Mouse (Mus musculus) embryonic facial prominence, embryonic 11.5 days (tissue): ENCODE data around the gene Wdr72. TPM values are rescaled to one million over a fixed set of nuclear protein-coding genes. Genes with fewer than 3 reads are reported as not detected.

Experiments
- ATAC-seq: fragments of 200-750 bp; cut with Nextera tagmentation; replicated peaks from 2 replicates; pipeline ENCODE4 v1.8.0; 2017; ENCODE audit warnings: low read depth; ENCODE audit not compliant: insufficient number of reproducible peaks, low FRiP score, low TSS enrichment
- DNase-seq: peaks from one replicate; pipeline ENCODE4 v3.0.0-alpha.2; 2015; ENCODE audit warnings: low spot score
- H3K27ac ChIP-seq: fragments of 300-500 bp; sonication (generic); replicated peaks from 2 replicates; pipeline ENCODE4 v1.5.1; 2014; ENCODE audit warnings: mild to moderate bottlenecking, low read depth, low read length, control low read depth
- H3K27me3 ChIP-seq: fragments of 300-500 bp; sonication (generic); 2 replicates; pipeline ENCODE4 v1.6.1; 2014; ENCODE audit warnings: mild to moderate bottlenecking, low read length, moderate library complexity, mixed read lengths; ENCODE audit not compliant: control insufficient read depth, insufficient read depth
- H3K36me3 ChIP-seq: fragments of 300-500 bp; sonication (generic); replicated peaks from 2 replicates; pipeline ENCODE4 v1.6.1; 2014; ENCODE audit warnings: low read depth, mild to moderate bottlenecking, low read length, moderate library complexity, mixed read lengths; ENCODE audit not compliant: control insufficient read depth, insufficient read depth
- H3K4me1 ChIP-seq: fragments of 300-500 bp; sonication (generic); 2 replicates; pipeline ENCODE4 v1.6.1; 2014; ENCODE audit warnings: low read length, mixed read lengths; ENCODE audit not compliant: control insufficient read depth, insufficient read depth
- H3K4me2 ChIP-seq: fragments of 300-500 bp; sonication (generic); 2 replicates; pipeline ENCODE4 v1.6.1; 2014; ENCODE audit warnings: low read depth, mild to moderate bottlenecking, control low read depth, low read length, moderate library complexity
- H3K4me3 ChIP-seq: fragments of 300-500 bp; sonication (generic); 2 replicates; pipeline ENCODE4 v1.5.1; 2014; ENCODE audit warnings: low read depth, low read length, control low read depth
- H3K9ac ChIP-seq: fragments of 300-500 bp; sonication (generic); replicated peaks from 2 replicates; pipeline ENCODE4 v1.6.1; 2014; ENCODE audit warnings: mild to moderate bottlenecking, control low read depth, low read length
- H3K9me3 ChIP-seq: fragments of 300-500 bp; sonication (generic); replicated peaks from 2 replicates; pipeline ENCODE4 v1.6.1; 2016; ENCODE audit warnings: mild to moderate bottlenecking, low read length, inconsistent platforms, mixed read lengths; ENCODE audit not compliant: control insufficient read depth
- WGBS: fragments of 180-500 bp; shearing (Covaris S2); extraction: QIAGEN DNeasy Blood & Tissue Kit; methylation state at CpG from one replicate; pipeline ENCODE4 v1.1.7; 2014; 5-methylcytosine and 5-hydroxymethylcytosine counted together
- polyA plus RNA-seq: library from polyadenylated mRNA; unstranded; fragments of >200 nt; fragmentation: Nextera tagmentation; extraction: Ambion mirVana; gene quantifications from 2 replicates; pipeline ENCODE4 v1.2.1, GENCODE M21; 2014

Wdr72 gene
- 0.11 and 0.13 TPM in 2 replicates for polyA plus RNA-seq

DNA sequence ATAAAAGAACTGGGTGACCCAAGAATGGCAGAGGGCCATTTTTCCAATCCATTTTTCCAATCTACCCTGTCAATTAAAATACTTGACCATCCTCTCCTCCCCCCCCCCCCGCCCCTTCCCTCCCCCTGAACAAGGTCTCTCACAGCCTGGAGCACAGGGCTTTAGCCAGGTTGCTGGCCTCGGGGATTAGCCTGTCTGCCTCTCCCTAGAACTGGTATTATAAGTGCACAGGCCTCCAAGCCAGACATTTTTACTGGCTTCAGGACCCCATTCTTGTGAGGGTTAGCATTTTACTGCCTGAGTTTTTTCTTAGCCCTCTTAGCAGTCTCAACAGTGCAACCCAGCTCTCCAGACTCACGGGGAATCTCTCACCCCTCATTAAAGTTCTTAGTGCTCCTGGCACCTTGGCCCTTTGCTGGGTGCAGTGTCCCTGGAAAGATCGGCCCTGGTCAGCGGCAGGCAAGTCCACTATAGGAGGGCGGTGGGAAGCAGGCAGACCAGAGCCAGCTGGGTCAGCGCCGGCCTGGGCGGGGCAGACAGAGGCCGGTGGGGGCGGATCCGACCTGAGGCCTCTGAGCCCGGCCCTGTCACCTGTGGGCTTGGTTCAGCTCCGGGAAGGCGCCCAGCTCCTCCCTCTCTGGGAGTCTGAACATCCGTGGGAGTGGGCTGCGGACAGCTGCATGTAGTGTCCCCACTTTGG lies at the start of gene Wdr72:
TSS of gene Wdr72 (plus strand) at position 596 of the 700 bp plus-strand sequence.
- Histone ChIP-seq H3K4me2 (peak within 1 kb of the TSS; percentile 57), H3K4me1 (no peaks in the 10 kb centered on the region), H3K27ac (no peak within 1 kb of the TSS), H3K4me3 (peak within 1 kb of the TSS; percentile 18), H3K9ac (no peak within 1 kb of the TSS), H3K9me3 (no peaks in the 10 kb centered on the region), H3K27me3 (no peaks in the 10 kb centered on the region), H3K36me3 (no peaks in the 10 kb centered on the region)
- DNase-seq: peak; percentile 12
- 0 out of 2 replicates have a peak, but pooled peaks have one; percentile 56 for ATAC-seq
- WGBS: 4% methylated on average over 16 of the region's 17 CpGs

DNA sequence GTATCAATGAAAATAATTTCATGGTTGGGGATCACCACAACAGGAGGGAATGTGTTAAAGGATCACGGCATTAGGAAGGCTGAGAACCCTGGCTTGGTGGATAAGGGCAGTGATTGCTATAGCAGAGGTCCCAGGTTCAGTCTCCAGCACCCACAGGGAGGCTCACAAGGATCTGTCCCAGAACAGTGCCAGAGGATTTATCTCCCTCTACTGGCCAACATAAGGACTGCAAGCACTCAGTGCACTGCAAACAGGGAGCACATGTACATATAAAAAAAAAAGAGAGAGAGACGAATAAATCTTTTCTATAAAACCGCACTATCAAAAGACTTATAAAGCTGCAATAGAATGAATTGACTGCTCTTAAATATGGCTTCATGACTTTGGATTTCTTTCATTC lies 43.9 kb upstream of the Wdr72 start:
- Histone ChIP-seq H3K27me3 (no peaks in the 10 kb centered on the region), H3K9me3 (no peaks in the 10 kb centered on the region), H3K9ac (no peak overlapping the region), H3K4me1 (no peaks in the 10 kb centered on the region), H3K4me2 (no peak overlapping the region), H3K36me3 (no peaks in the 10 kb centered on the region), H3K4me3 (no peak overlapping the region), H3K27ac (no peak overlapping the region)
- ATAC-seq (no peak), DNase-seq (peak; percentile 22)
- 90% methylated on average over 3 of the region's 3 CpGs for WGBS

DNA sequence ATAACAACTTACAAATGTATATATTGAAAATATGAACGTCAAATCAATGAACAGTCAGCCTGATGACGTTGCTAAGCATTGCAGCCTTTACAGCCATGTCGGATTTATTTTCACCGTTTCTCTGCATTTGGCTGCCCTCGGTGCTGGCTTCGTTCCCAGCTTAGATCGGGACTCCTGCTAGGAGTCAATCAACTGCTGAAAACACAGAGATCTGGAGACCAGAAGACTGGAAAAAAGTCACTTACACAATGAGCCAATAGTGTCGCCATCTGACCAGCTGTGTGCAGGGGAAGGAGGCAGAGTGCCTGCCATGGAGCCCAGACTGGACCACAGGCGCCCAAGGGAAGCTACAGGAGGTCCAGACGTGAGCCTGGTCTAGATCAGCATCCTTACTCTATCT lies 43.4 kb upstream of the Wdr72 start:
- no peaks in the 10 kb centered on the region for H3K9me3 ChIP-seq
- no peak overlapping the region for H3K4me2 ChIP-seq
- no peak for ATAC-seq
- WGBS: 72% methylated on average over 10 of the region's 10 CpGs
- no peak overlapping the region for H3K4me3 ChIP-seq
- no peak overlapping the region for H3K27ac ChIP-seq
- H3K27me3 ChIP-seq: no peaks in the 10 kb centered on the region
- no peaks in the 10 kb centered on the region for H3K4me1 ChIP-seq
- H3K9ac ChIP-seq: no peak overlapping the region
- no peaks in the 10 kb centered on the region for H3K36me3 ChIP-seq
- no peak for DNase-seq

DNA sequence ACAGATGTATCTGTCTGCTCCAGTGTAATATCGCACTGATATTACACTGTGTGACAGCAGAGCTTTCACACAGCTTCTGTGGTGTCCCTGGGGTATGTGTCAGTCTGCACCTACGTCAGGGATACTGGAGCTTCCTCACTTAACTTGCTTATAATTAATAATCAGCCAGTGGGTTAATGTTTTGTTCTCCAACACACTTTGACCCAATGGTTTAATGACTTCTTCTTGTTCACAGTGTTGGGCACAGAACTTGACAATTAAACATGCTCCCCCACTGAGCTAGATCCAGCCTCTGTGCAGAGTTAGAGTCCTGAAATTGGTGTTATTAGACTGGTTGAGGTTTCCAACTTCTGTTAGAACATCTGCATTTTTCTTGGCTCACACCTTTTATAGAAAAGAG lies 34.2 kb upstream of the Wdr72 start:
- WGBS: 74% methylated on average over 2 of the region's 2 CpGs
- H3K9me3 ChIP-seq: no peaks in the 10 kb centered on the region
- H3K4me1 ChIP-seq: no peaks in the 10 kb centered on the region
- no peak for DNase-seq
- no peak overlapping the region for H3K9ac ChIP-seq
- H3K4me2 ChIP-seq: no peak overlapping the region
- no peaks in the 10 kb centered on the region for H3K27me3 ChIP-seq
- H3K36me3 ChIP-seq: no peaks in the 10 kb centered on the region
- no peak for ATAC-seq
- no peak overlapping the region for H3K27ac ChIP-seq
- no peak overlapping the region for H3K4me3 ChIP-seq

DNA sequence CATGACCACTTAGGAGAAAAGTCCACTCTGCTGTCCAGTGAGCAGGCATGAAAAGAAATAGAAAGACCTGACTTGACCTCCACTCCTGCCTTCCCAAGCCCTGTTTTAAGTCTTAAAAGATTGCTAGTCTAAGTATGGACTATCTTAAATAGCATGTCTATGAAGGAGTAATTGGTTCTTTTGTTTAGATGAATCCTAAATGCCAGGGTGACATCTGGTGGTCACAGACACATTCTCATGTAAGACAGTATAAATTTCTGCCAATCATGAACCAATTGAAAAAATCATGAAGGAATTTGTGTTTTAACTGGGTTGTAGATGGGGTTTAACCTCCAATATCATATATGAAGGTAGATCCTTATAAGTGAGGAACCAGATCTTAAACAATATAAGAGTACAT lies 31.7 kb upstream of the Wdr72 start:
- H3K27ac ChIP-seq: no peak overlapping the region
- H3K4me1 ChIP-seq: no peaks in the 10 kb centered on the region

DNA sequence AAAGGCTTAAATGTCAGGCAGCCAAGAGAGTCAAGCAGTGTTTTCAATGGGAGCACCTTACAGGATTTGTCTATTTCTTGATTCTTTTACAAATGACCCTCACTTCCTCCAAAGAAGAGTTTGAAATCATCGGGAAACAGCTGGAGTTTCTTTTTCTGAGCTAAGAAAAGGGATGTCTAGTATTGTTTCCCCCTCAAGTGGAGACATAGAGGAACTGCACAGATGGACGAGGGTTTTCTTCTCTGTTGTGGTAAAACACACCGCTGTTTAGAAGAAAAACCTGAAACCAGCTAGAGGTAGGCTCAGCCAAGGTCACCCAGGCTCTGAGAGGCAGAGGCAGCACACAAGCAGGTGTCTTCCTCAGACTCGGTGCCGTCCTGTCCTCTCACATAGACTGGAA lies 29.9 kb upstream of the Wdr72 start:
- no peak for ATAC-seq
- Histone ChIP-seq H3K9ac (no peak overlapping the region), H3K27me3 (no peaks in the 10 kb centered on the region), H3K36me3 (no peaks in the 10 kb centered on the region), H3K4me2 (no peak overlapping the region), H3K9me3 (no peaks in the 10 kb centered on the region), H3K4me1 (no peaks in the 10 kb centered on the region), H3K4me3 (no peak overlapping the region), H3K27ac (no peak overlapping the region)
- DNase-seq: peak; percentile 53
- 40% methylated on average over 5 of the region's 5 CpGs for whole genome bisulfite sequencing

More for the DNA sequence above, 31.7 kb upstream of the Wdr72 start:
- no peaks in the 10 kb centered on the region for H3K27me3 ChIP-seq
- H3K9ac ChIP-seq: no peak overlapping the region
- no peak for DNase-seq
- H3K4me2 ChIP-seq: no peak overlapping the region
- ATAC-seq: no peak
- H3K9me3 ChIP-seq: no peaks in the 10 kb centered on the region
- H3K36me3 ChIP-seq: no peaks in the 10 kb centered on the region
- H3K4me3 ChIP-seq: no peak overlapping the region

DNA sequence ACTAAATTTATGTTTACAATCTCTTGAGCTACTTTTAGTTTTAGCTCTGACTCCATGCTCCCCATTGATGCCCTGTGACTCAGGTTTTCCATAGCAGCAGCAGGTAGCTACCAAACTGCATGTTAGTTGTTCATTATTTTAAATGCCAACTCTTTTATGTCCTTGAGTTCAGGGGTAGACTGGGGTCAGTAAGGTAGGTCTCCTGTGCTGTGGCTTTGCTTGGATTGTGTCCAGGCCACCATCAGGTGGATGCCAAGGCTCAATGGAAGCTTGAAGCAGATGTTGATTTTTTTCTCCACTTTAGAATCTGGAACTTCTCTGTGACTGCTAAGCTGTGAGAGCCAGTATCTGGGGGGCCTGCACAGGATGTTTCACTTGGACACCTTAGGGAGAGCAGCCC lies 8.6 kb upstream of the Wdr72 start:
- DNase-seq (no peak), ATAC-seq (no peak)
- Histone ChIP-seq H3K27me3 (no peaks in the 10 kb centered on the region), H3K27ac (no peak overlapping the region), H3K4me3 (no peak overlapping the region), H3K9ac (no peak overlapping the region), H3K9me3 (no peaks in the 10 kb centered on the region), H3K4me2 (no peak overlapping the region), H3K4me1 (no peaks in the 10 kb centered on the region), H3K36me3 (no peaks in the 10 kb centered on the region)

DNA sequence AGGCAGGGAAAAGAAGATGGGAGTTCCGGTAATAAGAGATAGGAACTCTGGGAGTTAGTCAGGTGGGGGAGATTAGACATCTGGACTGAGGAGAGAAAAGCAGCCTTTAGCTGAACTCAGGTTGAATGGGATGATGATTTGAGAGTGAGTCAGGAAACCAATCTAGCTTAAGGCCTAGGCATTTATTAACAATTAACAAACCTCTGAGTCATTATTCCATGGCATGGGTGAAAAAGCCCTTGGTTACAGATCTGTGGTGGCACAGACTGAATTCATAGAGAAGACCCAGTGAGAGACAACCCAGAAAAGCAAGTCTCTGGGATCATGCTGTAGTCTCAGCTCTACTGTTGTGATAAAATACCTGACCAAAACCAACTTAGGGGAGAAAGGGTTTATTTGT lies 7.5 kb upstream of the Wdr72 start:
- H3K36me3 ChIP-seq: no peaks in the 10 kb centered on the region
- H3K9ac ChIP-seq: no peak overlapping the region
- ATAC-seq (no peak), DNase-seq (no peak)
- H3K4me3 ChIP-seq: no peak overlapping the region
- 86% methylated on average over 1 of the region's 1 CpGs for WGBS
- no peak overlapping the region for H3K27ac ChIP-seq
- no peak overlapping the region for H3K4me2 ChIP-seq
- H3K4me1 ChIP-seq: no peaks in the 10 kb centered on the region
- H3K9me3 ChIP-seq: no peaks in the 10 kb centered on the region
- H3K27me3 ChIP-seq: no peaks in the 10 kb centered on the region
